Mouse (Mus musculus) E14TG2a.4 (cell line): ENCODE measurements around the gene Cmtm6.

Source experiments
- H3K27me3 ChIP-seq: 2 replicates; pipeline ENCODE4 v1.6.1; 2014; ENCODE audit warnings: low read length, control low read depth; ENCODE audit not compliant: insufficient read depth
- H3K36me3 ChIP-seq: 2 replicates; pipeline ENCODE4 v1.6.1; 2014; ENCODE audit warnings: low read length, control low read depth; ENCODE audit not compliant: insufficient read depth
- H3K4me1 ChIP-seq: replicated peaks from 2 replicates; pipeline ENCODE4 v1.6.1; 2014; ENCODE audit warnings: low read depth, low read length, control low read depth
- H3K4me3 ChIP-seq: replicated peaks from 2 replicates; pipeline ENCODE4 v1.5.1; 2014; ENCODE audit warnings: mild to moderate bottlenecking, low read length
- H3K9me3 ChIP-seq: 2 replicates; pipeline ENCODE4 v1.6.1; 2014; ENCODE audit warnings: low read length, control low read depth
- CTCF ChIP-seq: conservative IDR thresholded peaks from 2 replicates; pipeline ENCODE4 v1.5.1; 2014; ENCODE audit warnings: low read length
- NANOG ChIP-seq: IDR thresholded peaks from 2 replicates; pipeline ENCODE4 v1.6.1; 2014; ENCODE audit warnings: borderline replicate concordance, low read length, mixed read lengths
- POU5F1 ChIP-seq: IDR thresholded peaks from 2 replicates; pipeline ENCODE4 v1.6.1; 2014; ENCODE audit warnings: low read length, borderline replicate concordance

Cmtm6 gene

DNA sequence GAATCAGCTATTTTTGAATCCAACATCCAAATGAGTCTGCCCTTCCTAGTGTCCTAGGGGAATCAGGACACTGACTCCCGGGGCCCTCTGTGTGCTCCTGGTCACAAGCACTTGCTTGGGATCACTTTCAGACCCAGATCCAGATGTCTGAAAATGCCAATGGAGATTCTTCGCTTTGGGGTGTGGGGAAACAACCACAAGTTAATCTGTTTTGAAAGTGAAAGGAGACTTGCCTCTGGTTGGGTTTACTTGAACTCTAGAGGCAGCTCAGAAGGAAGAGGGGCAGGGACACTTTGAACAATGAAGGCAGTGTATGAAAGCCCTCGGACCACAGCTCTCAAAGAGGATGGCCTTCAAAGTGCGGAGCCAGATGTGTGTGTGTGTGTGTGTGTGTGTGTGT is 63.6 kb downstream of the Cmtm6 start:
- Histone ChIP-seq H3K36me3 (no peaks in the 10 kb centered on the region), H3K9me3 (no peaks in the 10 kb centered on the region), H3K4me3 (no peak overlapping the region), H3K27me3 (0 out of 2 replicates have a peak, but pooled peaks cover 2% of the 10 kb centered on the region), H3K4me1 (peaks cover 32% of the 10 kb centered on the region)
- TF ChIP-seq POU5F1 (no peak), NANOG (no peak), CTCF (no peak)

DNA sequence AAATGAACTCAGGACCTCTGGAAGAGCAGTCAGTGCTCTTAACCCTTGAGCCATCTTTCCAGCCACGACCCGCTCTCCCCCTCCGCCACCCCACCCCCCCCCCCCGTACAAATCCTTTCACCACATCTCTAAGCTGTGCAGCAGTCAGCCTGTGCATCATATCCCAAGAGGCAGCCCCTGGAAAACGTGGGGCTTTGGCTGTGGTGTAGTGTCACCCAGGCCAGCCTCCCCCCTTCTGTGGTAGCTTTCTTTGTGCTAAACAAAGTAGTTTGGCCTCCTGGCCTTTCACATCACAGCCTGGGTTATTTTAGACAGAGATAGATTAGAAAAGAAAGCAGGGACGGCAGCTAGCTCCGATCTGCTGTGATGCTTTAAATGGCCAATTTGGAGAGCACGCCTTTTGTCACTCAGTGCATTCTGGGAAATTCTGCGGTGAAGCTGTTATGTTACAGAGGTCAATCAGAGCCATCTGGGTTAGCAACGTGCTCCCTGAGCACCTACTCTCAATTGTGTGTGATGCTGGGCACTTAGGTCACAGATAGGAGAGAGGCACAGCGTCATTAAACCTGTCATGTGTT is 65.6 kb downstream of the Cmtm6 start:
- no peak for TF ChIP-seq CTCF
- no peak for TF ChIP-seq POU5F1
- TF ChIP-seq NANOG = no peak
- H3K4me3 ChIP-seq = no peak overlapping the region
- H3K9me3 ChIP-seq = no peaks in the 10 kb centered on the region
- H3K27me3 ChIP-seq = peaks cover 17% of the 10 kb centered on the region
- peaks cover 48% of the 10 kb centered on the region for H3K4me1 ChIP-seq
- H3K36me3 ChIP-seq = no peaks in the 10 kb centered on the region

DNA sequence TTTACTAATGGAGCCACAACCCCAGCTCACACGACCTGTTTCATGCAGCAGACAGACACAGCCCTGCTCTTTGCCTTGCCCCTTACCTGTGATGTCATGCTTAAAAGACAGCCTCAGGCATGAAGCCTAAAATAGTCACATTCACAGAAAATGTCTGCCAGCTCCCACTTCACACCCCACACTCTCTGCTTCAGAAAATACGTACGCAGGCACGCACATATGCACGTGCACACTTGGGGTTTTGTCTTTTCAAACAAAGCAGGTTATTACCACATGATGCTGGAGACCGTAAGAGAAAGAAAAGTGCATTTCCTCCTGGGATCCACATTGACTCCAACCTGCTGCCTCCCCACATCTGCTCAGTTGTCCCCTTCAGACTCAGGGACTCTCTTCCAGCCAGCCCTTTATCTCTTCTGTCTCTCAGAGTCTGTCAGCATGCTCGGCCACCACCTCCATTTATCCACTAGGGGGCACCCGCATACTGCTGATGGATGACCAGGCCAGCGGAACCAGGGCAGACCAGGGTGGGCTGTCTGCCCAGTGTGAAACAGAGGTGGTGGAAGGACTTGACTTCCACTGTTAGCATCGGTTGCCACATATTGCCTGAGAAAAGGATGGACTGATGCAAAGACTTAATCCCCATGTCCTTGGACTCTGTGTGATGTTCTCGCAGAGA is 66.6 kb downstream of the Cmtm6 start:
- H3K36me3 ChIP-seq = no peaks in the 10 kb centered on the region
- H3K4me1 ChIP-seq = peaks cover 51% of the 10 kb centered on the region
- H3K9me3 ChIP-seq = no peaks in the 10 kb centered on the region
- H3K27me3 ChIP-seq = peaks cover 24% of the 10 kb centered on the region
- TF ChIP-seq CTCF = peak; percentile 96
- TF ChIP-seq NANOG = no peak
- no peak overlapping the region for H3K4me3 ChIP-seq

DNA sequence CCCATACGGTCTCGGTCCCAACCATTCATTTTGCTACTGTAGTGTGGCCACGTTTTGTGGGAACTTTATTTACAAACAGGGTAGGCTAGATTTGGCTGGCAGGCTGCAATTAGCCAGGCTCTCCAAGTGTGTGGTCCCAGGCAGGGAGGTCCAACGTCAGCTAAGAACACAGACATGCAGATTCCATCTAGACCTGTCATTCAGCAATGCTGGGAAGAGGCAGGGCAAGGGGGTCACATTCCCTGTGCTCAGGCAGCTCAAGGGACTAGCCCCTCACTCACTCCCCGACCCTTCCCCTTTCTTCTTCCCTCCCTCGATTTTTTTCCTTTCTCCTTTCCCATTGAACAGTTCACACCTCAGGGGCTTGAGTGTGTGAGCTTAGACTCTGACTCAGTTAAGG is 67.9 kb downstream of the Cmtm6 start:
- H3K9me3 ChIP-seq = no peaks in the 10 kb centered on the region
- no peaks in the 10 kb centered on the region for H3K36me3 ChIP-seq
- no peak for TF ChIP-seq NANOG
- no peak for TF ChIP-seq CTCF
- TF ChIP-seq POU5F1 = no peak
- no peak overlapping the region for H3K4me3 ChIP-seq
- peaks cover 24% of the 10 kb centered on the region for H3K27me3 ChIP-seq
- peaks cover 51% of the 10 kb centered on the region for H3K4me1 ChIP-seq
